Mouse (Mus musculus): Measurements from ENCODE around the gene Wdr54.

Wdr54 gene

DNA sequence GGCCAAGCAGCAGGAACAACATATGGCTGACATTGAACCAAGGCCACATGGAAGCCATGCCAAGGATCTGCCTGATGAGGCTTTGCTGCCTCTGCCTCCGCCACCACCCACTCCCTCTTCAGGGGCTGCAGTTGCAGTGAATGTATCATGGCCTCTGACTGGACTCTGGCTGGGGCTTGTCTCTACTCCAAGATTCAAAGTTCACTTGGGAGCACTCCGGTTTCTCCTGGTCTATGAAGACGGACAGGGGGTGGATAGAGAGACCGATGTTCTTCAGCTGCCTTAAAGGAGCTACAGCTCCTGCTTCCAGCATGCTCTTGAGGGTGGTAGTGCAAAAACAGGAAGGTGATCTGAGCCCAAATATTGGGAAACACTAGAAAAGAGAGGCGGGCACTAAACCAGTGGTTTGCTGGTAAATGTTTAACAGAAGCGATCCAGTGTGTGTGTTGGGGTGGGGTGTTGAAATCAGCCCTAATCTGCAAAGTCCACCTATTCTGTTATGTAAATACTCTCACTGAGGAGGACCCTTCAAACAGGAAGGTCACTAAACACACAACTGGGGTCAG lies 24.6 kb downstream of the Wdr54 start:
- DNase-seq (ENCODE audit: low read depth, low spot score) = no peak

DNA sequence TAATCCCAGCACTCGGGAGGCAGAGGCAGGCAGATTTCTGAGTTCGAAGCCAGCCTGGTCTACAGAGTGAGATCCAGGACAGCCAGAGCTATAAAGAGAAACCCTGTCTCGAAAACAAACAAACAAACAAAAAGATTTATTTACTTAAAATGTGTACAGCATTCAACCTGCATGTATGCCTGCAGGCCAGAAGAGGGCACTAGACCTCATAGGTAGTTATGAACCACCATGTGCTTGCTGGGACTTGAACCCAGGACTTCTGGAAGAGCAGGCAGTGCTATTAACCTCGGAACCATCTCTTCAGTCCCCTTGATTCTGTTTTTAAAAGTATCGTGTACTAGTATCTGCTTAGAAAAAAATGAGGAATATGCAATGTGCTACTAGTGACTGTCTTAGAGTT lies 28.8 kb downstream of the Wdr54 start:
- no peak for DNase-seq (ENCODE audit: low read depth, low spot score)

DNA sequence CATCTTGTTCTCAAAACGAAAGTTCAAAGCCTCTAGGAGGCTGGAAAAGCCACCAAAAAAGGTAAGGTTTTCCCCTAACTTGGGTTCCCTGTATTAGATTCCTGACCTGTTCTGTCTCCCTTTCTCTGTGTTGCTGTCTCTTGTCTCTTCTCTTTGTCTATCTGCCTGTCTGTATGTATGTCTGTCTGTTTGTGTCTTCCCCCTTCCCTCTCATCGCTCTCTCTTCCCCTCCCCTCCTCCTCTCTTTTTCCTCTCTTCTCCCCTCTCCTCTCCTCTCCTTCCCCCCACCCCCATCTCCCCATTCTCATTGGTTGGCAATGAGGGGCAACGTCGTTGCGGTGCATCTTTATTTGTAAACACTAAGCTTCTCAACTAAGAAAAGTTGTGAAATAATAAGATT lies 30.9 kb downstream of the Wdr54 start, which contains the start of gene Ino80b:
Gene Ino80b (minus strand): TSS at position 101 of the 400 bp plus-strand sequence.
- DNase-seq (ENCODE audit: low read depth, low spot score) = no peak

DNA sequence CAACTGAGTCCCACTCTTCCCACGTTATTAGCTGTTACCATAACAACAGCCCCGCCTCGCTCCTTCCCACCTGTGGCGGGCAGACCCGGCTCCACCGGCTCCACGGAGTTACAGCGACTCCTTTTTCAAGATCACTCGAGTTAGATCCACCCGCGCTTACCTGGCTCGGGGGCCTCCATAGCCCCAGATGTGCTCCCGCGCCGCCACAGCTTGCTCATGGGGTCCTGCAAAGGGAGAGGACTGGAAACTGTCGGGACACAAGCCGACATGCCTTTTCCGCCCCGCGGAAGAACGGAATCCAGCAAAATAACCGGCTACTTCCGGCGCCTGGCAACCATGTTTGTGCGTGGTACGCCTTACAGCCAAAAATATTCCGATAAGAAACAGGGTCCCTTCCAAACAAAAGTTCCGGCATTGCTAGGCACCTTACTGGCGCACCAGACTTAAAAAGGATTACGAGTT lies 31.3 kb downstream of the Wdr54 start:
- DNase-seq (ENCODE audit: low read depth, low spot score) = peak; percentile 89

DNA sequence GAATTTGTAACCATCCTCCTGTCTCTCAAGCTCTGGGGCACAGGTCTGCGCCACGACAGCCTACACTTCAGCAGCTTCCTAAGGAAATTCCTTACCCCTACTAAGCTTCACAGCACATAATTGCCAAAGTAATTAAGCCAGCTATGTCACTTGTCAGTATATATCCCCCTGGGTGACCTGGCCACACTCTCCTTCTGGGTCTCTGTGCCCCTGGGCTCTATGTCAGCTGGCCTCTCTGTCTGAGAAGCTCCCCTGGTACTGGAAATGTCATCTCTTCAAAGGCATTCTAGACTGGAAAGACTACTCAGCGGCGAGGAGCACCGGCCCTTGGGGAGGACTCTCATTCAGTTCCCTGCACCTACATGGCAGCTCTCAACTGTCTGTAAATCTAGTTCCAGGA lies 33.2 kb downstream of the Wdr54 start:
- no peak for DNase-seq (ENCODE audit: low read depth, low spot score)

DNA sequence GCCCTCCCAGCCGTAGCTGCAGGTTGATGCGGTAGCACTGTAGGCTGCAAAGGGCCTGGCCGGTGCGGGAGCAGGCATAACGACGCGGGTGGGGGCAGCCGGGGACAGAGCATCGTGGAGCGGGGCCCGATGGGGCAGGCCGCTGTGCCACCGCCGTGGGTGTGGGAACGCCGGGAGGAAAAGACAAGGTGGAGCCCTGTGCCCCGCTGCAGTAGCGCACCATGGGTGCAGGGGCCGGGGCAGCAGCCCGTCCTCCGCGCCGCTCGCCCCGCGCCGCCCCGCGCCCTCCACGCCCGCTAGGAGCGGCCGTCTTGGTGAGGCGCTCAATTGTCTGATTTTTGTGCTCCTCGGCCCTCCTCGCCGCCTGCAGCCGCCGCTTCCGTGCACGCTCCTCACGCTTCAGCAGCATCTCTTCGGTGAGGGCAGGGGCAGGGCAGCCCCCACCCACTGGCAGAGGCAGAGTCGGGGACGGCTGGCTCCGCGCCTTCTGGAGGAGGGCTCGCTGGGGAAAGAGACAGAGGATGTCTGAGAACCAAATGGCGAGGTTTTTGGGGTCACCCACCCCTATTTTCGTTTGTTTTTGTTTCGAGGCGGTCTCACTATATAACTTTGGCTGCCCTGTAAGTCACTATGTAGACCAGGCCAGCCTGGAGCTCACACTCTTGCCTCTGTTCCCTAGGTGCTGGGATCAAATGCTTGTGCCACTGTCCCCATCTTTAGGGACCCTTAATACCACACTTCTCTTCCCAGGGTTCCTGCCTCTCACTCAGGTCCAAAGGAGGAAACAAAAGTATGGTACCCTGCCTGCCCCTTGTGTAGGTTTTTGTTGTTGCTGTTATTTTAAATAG lies 34.1 kb downstream of the Wdr54 start:
- DNase-seq (ENCODE audit: low read depth, low spot score) = no peak

DNA sequence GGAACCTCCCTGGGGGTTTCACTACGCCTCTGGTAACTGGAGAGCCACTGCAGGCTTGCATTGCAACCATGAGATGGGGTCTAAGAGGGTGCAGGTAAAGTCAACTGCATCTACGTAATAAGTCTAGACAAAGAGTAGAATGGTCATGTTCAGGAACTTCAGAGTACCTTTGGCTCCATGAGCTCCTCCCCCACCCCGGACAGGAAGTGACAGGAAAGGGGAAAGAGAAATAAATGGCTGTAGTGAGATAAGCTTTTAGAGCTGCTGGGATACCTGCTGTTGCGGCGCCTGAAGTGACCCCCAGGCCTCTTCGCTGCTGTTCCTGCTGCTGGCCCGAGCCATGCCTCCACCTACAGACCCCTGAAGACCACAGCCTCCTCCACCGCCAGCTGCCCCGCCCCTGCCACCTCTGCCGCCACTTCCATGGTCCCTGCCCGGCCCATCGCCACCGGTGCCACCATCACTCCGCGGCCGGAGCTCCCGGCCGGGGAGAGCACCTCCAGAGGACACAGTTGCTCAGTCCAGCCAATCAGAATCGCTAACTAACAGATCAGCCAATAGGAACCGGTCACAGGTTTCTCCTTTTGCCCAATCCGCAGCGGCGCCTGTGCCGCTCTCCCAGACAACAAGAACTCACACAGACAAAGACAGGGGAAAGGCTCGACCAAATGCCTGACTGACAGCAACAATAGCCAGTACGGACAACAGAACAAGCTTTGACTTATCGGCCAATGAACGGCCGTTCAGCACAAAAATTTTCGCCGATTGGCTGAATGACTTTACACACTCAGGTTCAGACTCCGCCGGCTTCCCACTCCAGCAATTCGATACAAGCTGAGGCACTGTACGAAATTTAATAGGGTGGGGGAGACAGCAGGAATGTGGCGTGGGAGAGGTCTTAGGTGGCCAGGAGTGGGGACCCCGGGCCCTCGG lies 35.0 kb downstream of the Wdr54 start, which contains the start of gene Wbp1:
Gene Wbp1 (minus strand): TSS at position 630 of the 933 bp plus-strand sequence.
- peak; percentile 94 for DNase-seq (ENCODE audit: low read depth, low spot score)

DNA sequence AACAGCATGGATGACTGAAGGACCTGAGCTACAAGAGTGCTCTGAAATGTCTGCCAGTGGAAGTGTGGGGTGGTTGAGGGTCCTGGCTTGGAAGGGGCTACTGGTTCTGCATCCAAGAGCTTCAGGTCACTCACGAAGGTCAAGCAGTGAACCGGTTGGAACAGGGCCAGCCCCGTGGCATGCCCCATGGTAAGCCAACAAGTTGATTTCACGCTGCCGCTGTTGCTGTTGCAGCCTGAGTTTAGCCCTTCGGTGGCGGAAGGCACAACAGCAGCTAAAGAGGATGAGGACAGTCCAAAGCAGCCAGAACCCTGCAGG lies 36.5 kb downstream of the Wdr54 start:
- DNase-seq (ENCODE audit: low read depth, low spot score) = no peak

DNA sequence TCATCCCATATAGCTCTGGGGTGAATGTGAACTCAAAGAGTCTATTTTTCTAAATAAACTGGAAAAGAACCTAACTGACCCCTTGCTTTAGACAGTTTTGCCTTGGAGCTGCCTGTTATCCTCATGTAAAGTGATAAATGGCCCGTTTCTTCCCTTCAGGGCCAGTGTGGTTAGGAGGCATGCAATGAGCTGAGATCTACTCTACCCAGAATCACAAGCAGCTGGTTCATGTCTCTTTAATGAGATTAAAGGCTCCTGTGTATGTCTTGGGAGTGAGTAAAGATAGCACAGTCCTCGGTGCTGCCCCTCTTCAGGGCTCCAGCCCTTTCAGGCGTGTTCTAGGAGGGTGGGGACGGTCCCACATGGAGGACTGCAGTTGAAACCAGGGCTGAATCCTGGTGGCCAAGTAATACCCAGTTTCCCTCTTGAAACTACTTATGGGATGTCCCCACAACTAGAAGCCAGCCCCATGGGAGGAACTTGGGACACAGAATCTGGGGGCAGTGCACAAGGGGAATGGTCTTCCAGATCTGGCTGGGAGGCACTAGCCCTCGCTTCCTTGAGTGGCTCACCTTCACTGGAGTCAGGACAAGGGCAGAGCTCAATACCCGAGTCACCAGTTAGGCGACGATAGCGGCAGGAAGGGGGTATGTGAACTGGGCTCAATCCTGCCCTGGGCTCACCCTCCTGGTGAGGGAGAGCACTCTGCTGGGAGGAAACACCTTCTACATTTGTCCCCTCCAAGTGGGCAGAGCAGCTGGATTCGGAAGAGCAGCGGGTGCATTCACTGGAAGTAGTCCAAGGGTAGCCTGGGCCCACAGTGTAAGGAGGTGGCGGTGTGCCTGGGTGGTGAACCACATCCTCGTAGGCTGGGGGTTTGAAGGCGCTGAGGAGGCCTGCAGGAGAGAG lies 37.1 kb downstream of the Wdr54 start:
- no peak for DNase-seq (ENCODE audit: low read depth, low spot score)

DNA sequence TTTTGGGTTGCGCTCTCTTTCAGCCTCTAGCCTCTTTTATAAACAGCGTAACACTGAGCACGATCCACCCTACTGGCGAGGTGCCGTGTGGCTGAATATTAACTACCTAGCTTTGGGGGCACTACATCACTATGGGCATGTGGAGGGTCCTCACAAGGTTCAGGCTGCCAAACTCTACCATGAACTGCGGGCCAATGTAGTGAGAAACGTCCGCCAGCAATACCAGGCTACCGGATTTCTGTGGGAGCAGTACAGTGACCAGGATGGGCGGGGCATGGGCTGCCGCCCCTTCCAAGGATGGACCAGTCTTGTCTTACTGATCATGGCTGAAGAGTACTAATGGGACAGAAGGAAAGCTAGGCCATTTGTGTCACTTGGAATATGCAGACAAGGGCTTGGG lies 37.8 kb downstream of the Wdr54 start:
- DNase-seq (ENCODE audit: low read depth, low spot score) = no peak

DNA sequence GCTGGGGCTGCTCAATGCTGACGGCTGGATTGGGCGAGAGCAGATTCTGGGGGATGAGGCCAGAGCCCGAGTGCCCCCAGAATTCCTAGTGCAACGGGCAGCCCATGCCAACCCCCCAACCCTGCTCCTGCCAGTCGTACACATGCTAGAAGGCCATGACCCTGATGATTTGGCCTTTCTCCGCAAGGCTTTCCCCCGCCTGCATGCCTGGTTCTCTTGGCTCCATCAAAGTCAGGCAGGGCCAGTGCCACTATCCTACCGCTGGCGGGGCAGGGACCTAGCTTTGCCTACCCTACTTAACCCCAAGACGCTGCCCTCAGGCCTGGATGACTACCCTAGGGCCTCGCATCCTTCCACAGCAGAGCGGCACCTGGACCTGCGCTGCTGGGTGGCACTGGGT lies 38.6 kb downstream of the Wdr54 start:
- no peak for DNase-seq (ENCODE audit: low read depth, low spot score)

DNA sequence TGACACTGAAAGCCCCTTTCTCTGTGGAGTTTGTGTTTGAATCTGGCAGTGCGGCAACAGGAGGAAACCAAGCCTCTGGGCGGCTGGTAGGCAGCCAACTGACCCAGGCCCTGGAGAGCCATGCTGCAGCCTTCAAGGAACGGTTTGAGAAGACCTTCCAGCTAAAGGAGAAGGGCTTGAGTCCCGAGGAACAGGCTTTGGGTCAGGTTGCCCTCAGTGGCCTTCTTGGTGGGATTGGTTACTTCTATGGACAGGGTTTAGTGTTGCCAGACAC lies 39.1 kb downstream of the Wdr54 start:
- DNase-seq (ENCODE audit: low read depth, low spot score) = no peak

DNA sequence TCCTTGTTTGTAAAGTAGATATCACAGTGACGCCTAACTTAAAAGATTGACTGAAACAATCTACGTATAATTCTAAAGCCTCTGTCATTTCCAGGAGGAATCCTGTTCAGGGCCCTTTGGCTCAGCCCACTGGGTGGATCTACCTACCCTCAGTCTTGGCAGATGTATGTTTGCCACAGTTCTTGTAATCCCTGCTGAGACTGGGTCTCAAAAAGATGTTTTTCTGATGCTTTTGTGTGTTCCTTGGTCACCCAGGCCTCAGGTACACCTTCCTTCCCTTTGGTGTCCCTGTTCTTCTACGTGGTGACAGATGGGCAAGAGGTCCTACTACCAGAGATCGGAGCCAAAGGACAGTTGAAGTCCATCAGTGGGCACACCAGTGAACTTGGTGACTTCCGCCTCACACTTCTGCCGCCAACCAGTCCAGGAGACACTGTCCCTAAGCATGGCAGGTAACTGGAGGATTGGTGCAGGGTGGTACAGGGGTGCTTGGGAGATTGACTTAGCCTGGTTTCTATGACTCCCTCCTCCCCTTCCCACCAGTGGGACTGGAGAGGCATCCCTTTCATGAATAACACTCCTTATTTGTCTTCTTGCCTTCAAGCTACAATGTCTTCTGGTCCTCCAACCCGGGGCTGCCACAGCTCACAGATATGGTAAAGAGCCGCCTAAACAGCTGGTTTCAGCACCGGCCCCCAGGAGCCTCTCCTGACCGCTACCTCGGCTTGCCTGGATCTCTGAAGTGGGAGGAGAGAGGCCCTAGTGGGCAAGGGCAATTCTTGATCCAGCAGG lies 39.6 kb downstream of the Wdr54 start:
- no peak for DNase-seq (ENCODE audit: low read depth, low spot score)

DNA sequence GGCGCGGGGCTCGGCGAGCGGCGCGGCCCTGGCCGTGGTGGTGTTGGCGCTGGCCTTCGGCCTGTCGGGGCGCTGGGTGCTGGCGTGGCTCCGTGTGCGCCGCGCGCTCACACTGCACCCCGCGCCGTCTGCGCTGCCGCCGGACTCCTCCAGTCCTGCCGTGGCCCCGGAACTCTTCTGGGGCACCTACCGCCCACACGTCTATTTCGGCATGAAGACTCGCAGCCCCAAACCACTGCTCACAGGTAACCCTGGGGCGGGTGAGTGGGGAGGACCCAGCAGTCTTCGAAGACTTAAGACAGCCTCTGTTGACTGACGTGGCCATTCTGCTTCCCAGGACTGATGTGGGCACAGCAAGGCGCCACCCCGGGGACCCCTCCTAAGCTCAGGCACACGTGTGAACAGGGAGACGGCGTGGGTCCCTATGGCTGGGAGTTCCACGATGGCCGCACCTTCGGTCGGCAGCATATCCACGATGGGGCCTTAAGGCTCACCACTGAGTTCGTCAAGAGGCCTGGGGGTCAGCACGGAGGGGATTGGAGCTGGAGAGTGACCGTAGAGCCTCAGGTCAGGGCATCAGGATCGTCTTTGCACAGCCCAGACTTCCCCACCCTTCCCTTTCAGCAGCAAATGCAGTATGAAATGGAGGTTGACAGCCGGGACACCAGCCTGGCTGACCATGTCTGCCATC lies 40.4 kb downstream of the Wdr54 start:
- no peak for DNase-seq (ENCODE audit: low read depth, low spot score)

DNA sequence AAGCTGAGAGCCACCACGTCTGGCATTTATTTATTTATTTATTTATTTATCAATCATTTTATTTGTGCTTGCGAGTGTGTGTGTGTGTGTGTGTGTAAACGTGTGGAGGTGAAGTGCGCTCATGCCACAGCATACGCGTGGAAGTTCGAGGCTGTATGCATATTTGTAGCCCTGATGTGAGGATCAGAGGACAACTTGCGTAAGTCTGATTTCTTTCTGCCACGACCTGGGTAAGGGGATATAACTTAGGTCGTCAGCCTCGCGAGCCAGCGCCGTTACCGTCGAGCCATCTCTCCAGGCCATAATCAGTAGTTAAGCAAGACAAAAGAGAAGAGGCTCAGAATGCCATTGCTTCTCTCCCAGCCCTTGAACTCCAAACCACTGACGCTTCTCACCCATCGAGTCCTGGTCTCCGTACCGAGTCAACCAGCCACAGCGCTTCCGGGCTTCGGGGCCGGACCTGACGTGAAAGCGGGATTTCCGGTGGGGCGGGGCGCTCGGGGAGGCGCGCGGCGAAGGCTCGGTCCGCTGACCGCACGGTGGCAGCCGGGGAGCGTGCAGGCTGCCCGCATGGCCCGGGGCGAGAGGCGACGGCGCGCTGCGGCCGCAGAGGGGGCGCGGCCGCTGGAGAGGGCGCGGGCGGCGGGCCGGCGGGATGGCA lies 41.1 kb downstream of the Wdr54 start, which contains the start of gene Mogs:
Gene Mogs (plus strand): TSS at position 486 of the 661 bp plus-strand sequence.
- peak; percentile 87 for DNase-seq (ENCODE audit: low read depth, low spot score)

DNA sequence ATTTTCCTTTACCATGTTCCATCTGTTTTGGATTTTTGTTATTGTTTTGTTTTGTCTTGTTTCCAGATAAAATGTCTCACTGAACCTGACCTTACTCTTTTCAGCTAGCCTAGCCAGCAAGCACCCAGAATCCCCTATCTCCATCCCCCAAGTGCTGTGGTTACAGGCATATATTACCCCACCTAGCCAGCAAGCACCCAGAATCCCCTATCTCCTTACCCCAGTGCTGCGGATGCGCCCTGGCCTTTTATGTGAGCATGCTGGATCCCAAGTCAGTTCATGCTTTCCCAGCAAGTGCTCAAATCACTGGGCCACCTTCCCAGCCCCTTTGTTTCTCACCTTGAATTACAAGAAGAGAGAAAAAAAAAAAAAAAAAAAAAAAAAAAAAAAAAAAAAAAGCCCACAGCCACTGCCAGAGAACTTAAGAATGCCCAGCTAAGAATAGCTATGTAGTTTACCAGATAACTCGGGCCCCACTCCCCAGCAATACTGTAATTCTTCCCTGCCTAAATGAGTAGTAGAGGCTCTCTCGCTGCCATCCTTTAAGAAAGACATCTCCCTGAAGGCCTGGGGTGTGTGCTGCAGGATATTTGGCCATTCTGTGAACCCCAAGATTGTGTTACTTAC lies 44.6 kb downstream of the Wdr54 start:
- DNase-seq (ENCODE audit: low read depth, low spot score) = no peak

DNA sequence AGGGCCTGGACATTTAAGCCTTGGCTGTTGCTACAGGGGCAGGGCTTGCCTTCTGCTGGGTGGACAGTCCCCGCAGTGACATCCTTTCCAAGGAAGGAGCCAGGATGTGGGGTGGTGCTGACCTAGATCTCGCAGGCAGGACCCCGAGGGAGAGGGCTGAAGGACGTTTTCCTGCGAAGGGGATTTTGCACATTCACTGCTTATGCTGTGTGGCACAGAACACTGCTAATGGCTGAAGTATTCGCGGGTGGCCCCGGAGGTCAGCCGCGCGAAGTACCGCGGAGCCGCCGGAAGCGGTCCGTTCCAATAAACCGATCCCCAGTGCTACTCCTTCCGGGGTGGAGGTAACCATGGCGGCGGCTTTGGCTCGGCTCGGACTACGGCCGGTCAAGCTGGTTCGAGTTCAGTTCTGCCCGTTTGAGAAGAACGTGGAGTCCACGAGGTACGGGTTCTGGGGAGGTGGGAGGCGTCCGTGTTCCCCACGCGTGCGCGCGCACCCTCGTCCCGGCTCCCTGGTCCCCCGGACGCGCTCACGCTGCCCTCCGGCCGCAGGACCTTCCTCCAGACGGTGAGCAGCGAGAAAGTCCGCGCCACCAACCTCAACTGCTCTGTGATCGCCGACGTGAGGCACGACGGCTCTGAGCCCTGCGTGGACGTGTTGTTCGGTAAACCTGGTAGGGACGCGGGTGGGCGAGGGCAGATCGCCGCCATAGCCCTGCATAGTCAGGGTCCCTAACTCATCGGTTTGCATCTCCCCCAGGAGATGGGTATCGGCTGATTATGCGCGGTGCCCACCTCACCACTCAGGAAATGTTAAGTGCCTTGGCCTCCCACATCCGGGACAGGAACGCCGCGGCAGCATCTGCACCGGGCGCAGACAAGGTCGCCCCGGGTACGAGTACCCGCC lies 47.2 kb downstream of the Wdr54 start, which contains the start of gene Mrpl53:
Gene Mrpl53 (plus strand): TSS at position 279 of the 907 bp plus-strand sequence.
- peak; percentile 74 for DNase-seq (ENCODE audit: low read depth, low spot score)

Measured in A20 (cell line).